Mouse (Mus musculus) testis, adult 2 months (tissue): ENCODE results near the gene Pdzrn3.

Experiments used
- CTCF ChIP-seq: fragments of 200-500 bp; IDR thresholded peaks from 2 replicates; pipeline ENCODE4 v1.5.1; 2012; ENCODE audit warnings: low read depth, mild to moderate bottlenecking, inconsistent platforms, low read length, moderate library complexity; ENCODE audit not compliant: control insufficient read depth, insufficient read depth, insufficient replicate concordance
- POLR2A ChIP-seq: fragments of 200-500 bp; IDR thresholded peaks from 2 replicates; pipeline ENCODE4 v1.6.1; 2012; ENCODE audit warnings: low read depth, mild to moderate bottlenecking, inconsistent platforms, low read length, moderate library complexity; ENCODE audit not compliant: control insufficient read depth

GRCm38 (mm10) chr6:101306834-101307233, 70.9 kb downstream of the Pdzrn3 start:
- TF ChIP-seq POLR2A (no peak), CTCF (no peak)
